Comparison of ENCODE assay signal across 8 mouse cellular contexts in genomic region chr1:131138191-131139016, GRCm38 (mm10). TPM values are rescaled to one million over a fixed set of nuclear protein-coding genes. Genes with fewer than 3 reads are reported as not detected.
DNase-seq lines count a peak whose midpoint lies in the region; ATAC-seq and TF ChIP-seq lines count a peak whose summit lies in the region.

Gene Dyrk3 (minus strand): TSS chr1:131138340.

- CTCF ChIA-PET in Patski (lab: Charles Lee), result interaction anchor here (1.0 to 1.6 kb wide), 5 partner anchors 11 to 122 kb away, joined by 3 to 13 read pairs (median 4); no protein-coding TSS in a partner anchor

- no peaks in the 10 kb centered on the region for H3K9me3 ChIP-seq in hindbrain, embryonic 14.5 days (ENCODE audit: control insufficient read depth, low read length)

- in situ Hi-C loops in Patski (cut with MboI; ENCODE audit: low pct_unique_long_range_greater_than_20kb), result loop anchor here (25.0 kb wide), 1 partner anchor 1199 kb away; no protein-coding TSS in a partner anchor

- WGBS in hindbrain, embryonic 14.5 days, result 6% methylated on average over 49 of the region's 49 CpGs
- WGBS in macrophage (ENCODE audit: missing documents), result 2% methylated on average over 45 of the region's 49 CpGs

- H3K36me3 ChIP-seq in hindbrain, embryonic 14.5 days (replicated peaks; ENCODE audit: control insufficient read depth, insufficient read depth), result no peaks in the 10 kb centered on the region
- H3K36me3 ChIP-seq in macrophage (ENCODE audit: inconsistent target), result no peaks in the 10 kb centered on the region

- H3K27ac ChIP-seq in hindbrain, embryonic 14.5 days, result peak within 1 kb of the TSS; percentile 88
- peak within 1 kb of the TSS; percentile 88 for H3K27ac ChIP-seq in macrophage

- peak within 1 kb of the TSS; percentile 62 for H3K4me2 ChIP-seq in hindbrain, embryonic 14.5 days (replicated peaks)

- H3K79me2 ChIP-seq in macrophage (ENCODE audit: inconsistent target), result no peaks in the 10 kb centered on the region

- no peak for DNase-seq in Patski (ENCODE audit: low read depth, low spot score)
- DNase-seq in cerebellum, postnatal 10 days, result peak; percentile 92 to 96
- DNase-seq in frontal cortex, postnatal 14 days (ENCODE audit: low spot score in 2 of 2), result peak; percentile 80 to 84
- DNase-seq in hindbrain, embryonic 14.5 days (ENCODE audit: low spot score), result peak; percentile 93
- peak; percentile 90 to 95 for DNase-seq in left cerebral cortex, adult 18-20 months (ENCODE audit: low spot score in 2 of 2)
- peak; percentile 95 for DNase-seq in right cerebral cortex, adult 18-20 months
- peak; percentile 51 for DNase-seq in urinary bladder, postnatal 10 days (ENCODE audit: low spot score)

- peak; percentile 70 for TF ChIP-seq CTCF in Patski (IDR thresholded peaks at IDR 0.05)

- H3K4me3 ChIP-seq in hindbrain, embryonic 14.5 days (replicated peaks; ENCODE audit: low read length), result peak within 1 kb of the TSS; percentile 77
- H3K4me3 ChIP-seq in macrophage (ENCODE audit: inconsistent target), result peak within 1 kb of the TSS; percentile 61

- POLR2A ChIA-PET in Patski (lab: Charles Lee), result interaction anchor here (1.3 kb wide), 1 partner anchor 14 kb away, joined by 3 read pairs; the partner anchor contains the start of gene Eif2d

- H3K4me1 ChIP-seq in hindbrain, embryonic 14.5 days (replicated peaks; ENCODE audit: control insufficient read depth, insufficient read depth, low read length), result peaks cover 41% of the 10 kb centered on the region

- peak within 1 kb of the TSS; percentile 86 for H3K9ac ChIP-seq in hindbrain, embryonic 14.5 days

- ATAC-seq in Patski, result peak; percentile 82
- ATAC-seq in hindbrain, embryonic 14.5 days (ENCODE audit: low FRiP score), result peak; percentile 96

- no peaks in the 10 kb centered on the region for H3K27me3 ChIP-seq in Patski
- H3K27me3 ChIP-seq in hindbrain, embryonic 14.5 days (ENCODE audit: control insufficient read depth, insufficient read depth, low read length), result no peaks in the 10 kb centered on the region

RNA-seq across cellular contexts. Expression of gene Dyrk3, which starts in this region (rescaled TPM):
- polyA plus RNA-seq in Patski (2021), result 11.7 TPM
- polyA plus RNA-seq in hindbrain, embryonic 14.5 days (2014; fragmentation: Nextera tagmentation; extraction: Ambion mirVana), result 14.8 and 18.2 TPM in 2 replicates
- total RNA-seq in left cerebral cortex, adult 18-20 months (2021), result 10 to 100 TPM; 14.9 to 16.7 TPM
- 1 to 10 TPM in 1 of 26 experiments, under 1 TPM in 10, not detected in 15; 0.21 to 1.1 (median 0.33) TPM for total RNA-seq in macrophage (2018; cell fraction: chromatin; rRNA removed)
- total RNA-seq in macrophage (2018; cell fraction: cytosol; rRNA removed), result 1 to 10 TPM in 1 of 26 experiments, under 1 TPM in 25; 0.20 to 1.0 (median 0.42) TPM
- total RNA-seq in macrophage (2018; cell fraction: nucleus; rRNA removed), result 1 to 10 TPM in 3 of 26 experiments, under 1 TPM in 20, not detected in 3; 0.16 to 1.3 (median 0.37) TPM
- polyA plus RNA-seq in macrophage (2018), result 0.30 to 0.75 TPM (median 0.67 TPM) in 3 replicates
